Mouse (Mus musculus) cerebellum, adult 2 months (tissue): ENCODE results near the gene Upp2.

Source experiments
- CTCF ChIP-seq: fragments of 200-500 bp; IDR thresholded peaks from 2 replicates; pipeline ENCODE4 v1.5.1; 2011; ENCODE audit warnings: low read depth, mild to moderate bottlenecking, control low read depth, low read length, moderate library complexity, borderline replicate concordance; ENCODE audit not compliant: insufficient read depth
- POLR2A ChIP-seq: fragments of 200-500 bp; IDR thresholded peaks from 2 replicates; pipeline ENCODE4 v1.6.1; 2011; ENCODE audit warnings: low read length, control low read depth, borderline replicate concordance; ENCODE audit not compliant: insufficient read depth

DNA sequence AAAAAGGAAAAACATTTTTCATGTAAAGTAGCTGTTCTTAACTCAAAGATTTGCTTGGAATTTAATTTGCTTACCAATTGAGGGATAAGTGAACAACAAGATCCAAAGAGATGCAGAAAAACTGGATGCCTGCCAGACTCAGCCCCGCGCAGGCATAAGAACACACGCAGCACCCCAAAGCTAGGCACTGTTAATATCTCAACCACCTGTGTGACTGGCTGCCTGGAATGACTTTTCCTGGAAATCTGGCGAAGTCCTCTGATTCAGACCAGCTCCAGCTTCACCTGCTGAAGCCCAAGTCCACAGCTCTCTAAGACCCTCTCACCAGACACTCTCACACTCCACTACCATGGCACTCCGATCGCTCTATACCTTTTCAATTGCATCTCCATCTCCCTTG is 42.7 kb upstream of the Upp2 start:
- no peak for TF ChIP-seq POLR2A
- no peak for TF ChIP-seq CTCF
